Mouse (Mus musculus): ENCODE measurements around the gene Gsk3a. TPM values are rescaled to one million over a fixed set of nuclear protein-coding genes. Genes with fewer than 3 reads are reported as not detected.

Gsk3a gene
- polyA plus RNA-seq, 1 experiment from 2014 or later: 6.8 TPM

DNA sequence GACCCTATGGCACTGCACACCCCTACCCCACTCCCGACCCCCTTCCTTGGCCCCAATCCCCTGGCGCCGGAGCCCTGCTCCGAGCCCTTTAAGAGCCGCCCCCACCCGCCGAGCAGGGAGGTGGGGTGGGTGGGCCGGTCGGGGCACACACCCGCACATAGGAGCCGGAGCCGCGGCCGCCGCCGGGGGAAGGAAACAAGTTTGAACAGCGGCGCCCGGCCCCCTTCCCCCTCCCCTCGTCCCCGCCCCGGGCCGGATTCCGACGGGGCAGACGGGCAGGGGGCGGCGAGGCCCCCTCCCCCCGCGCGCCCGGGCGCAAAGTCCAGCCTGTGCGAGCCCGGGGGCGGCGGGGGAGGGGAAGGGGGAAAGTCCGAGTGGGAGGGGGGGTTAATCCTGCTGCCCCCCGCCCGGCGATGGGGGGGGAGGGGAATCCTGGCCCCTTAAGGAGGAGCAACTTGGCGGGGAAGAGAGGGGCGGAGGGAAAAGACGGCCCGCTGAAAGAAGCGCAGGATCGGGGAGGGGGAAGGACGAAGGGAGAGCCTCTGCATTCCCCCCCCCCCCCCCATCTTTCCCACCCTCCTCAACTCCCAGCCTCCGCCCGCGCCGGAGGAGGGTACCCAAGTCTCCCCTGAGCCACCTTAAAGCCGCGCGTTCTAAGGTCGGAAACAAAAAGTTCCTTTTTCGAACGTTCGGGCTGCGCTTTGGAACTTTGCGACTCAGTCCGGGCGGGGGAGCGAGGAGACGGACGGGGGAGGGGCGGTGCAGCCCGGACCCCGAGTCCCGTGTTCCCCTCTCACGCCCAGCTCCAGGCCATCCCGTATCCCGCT, 11.9 kb upstream of the Gsk3a start:
- Histone ChIP-seq H3K4me3 (ENCODE audit: low read depth, low read length) (peak overlapping the region; percentile 93), H3K4me2 (replicated peaks; ENCODE audit: low read depth, low read length) (peak overlapping the region; percentile 79), H3K9me3 (ENCODE audit: low read length) (no peaks in the 10 kb centered on the region), H3K27ac (ENCODE audit: low read length) (peak overlapping the region; percentile 99), H3K36me3 (ENCODE audit: insufficient read depth, low read length) (peaks cover 4% of the 10 kb centered on the region), H3K9ac (replicated peaks; ENCODE audit: low read depth) (peak overlapping the region; percentile 91), H3K4me1 (ENCODE audit: insufficient read depth, low read depth, low read length) (peaks cover 29% of the 10 kb centered on the region), H3K27me3 (replicated peaks; ENCODE audit: insufficient read depth, low read length) (no peaks in the 10 kb centered on the region)
- ATAC-seq (peak; percentile 59), DNase-seq (ENCODE audit: low spot score) (peak; percentile 92)
- under 1% methylated on average over 18 of the region's 73 CpGs for WGBS
- no peak for TF ChIP-seq CTCF (IDR thresholded peaks at IDR 0.05)
- TF ChIP-seq EP300 (IDR thresholded peaks at IDR 0.05): no peak

DNA sequence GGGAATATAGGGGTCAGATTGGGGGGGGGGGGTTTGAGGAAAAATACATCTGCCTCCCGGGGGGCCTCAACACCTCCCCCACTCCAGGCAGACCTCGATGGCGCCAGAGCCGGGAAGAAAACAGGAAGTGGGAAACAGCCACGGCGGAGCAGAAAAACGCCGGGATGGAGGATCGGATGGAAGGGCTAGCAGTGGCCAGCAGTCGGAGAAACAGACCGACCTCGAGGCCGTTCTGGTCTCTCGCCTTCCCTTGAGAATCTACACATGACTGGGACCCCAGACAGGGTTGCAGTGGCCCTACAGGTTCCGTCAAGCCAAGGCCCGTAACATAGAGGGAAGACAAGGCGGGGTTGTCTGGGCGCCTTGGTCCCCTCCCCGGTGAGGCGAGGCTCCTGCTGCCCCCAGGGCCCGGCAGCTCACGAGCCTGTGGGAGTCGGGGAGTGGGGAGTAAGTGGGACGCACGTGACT, 11.2 kb upstream of the Gsk3a start:
- H3K4me3 ChIP-seq (ENCODE audit: low read depth, low read length): peak overlapping the region; percentile 93
- DNase-seq (ENCODE audit: low spot score): peak; percentile 49
- H3K9ac ChIP-seq (replicated peaks; ENCODE audit: low read depth): peak overlapping the region; percentile 91
- peak; percentile 2 for ATAC-seq
- H3K36me3 ChIP-seq (ENCODE audit: insufficient read depth, low read length): peaks cover 4% of the 10 kb centered on the region
- peak overlapping the region; percentile 79 for H3K4me2 ChIP-seq (replicated peaks; ENCODE audit: low read depth, low read length)
- no peaks in the 10 kb centered on the region for H3K27me3 ChIP-seq (replicated peaks; ENCODE audit: insufficient read depth, low read length)
- peak overlapping the region; percentile 99 for H3K27ac ChIP-seq (ENCODE audit: low read length)
- H3K9me3 ChIP-seq (ENCODE audit: low read length): no peaks in the 10 kb centered on the region
- TF ChIP-seq CTCF (IDR thresholded peaks at IDR 0.05) (no peak), EP300 (IDR thresholded peaks at IDR 0.05) (0 out of 2 replicates have a peak, but pooled peaks have one; percentile 10)
- WGBS: under 1% methylated on average over 25 of the region's 25 CpGs
- H3K4me1 ChIP-seq (ENCODE audit: insufficient read depth, low read depth, low read length): peaks cover 29% of the 10 kb centered on the region

DNA sequence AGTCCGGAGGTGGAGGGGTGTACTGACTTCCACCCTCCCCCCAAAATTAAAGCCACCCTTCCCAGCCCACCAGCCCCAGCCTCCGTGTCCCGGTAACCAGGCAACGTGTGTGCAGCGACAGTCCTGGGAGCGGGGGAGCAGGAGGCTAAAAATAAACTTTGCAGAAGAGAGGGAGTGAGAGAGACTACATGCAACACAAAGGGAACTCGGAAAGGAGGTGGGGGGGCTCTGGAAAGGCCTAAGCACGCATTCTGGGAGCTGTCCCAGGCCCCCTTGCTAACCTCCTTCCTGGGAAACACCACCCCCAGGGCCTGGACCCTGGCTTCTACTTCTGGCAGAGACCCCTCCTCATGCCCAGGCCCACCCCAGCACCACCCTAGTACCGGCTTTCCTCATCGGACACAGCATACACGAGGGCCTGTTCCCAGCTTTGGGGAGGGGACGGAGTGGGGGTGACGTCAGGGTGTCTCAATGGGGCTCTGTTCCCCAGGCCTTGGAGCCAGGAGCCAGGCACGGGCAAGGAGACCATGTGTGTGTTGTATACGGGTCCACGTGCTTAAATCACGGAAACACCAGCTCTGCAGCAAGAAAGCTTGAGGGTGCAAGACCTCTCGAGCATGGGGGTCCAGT, 10.5 kb upstream of the Gsk3a start:
- no peak for TF ChIP-seq EP300 (IDR thresholded peaks at IDR 0.05)
- TF ChIP-seq CTCF (IDR thresholded peaks at IDR 0.05): no peak
- ATAC-seq: no peak
- 1% methylated on average over 18 of the region's 18 CpGs for WGBS
- Histone ChIP-seq H3K9ac (replicated peaks; ENCODE audit: low read depth) (peak overlapping the region; percentile 91), H3K27ac (ENCODE audit: low read length) (peak overlapping the region; percentile 99), H3K4me3 (ENCODE audit: low read depth, low read length) (peak overlapping the region; percentile 93), H3K27me3 (replicated peaks; ENCODE audit: insufficient read depth, low read length) (no peaks in the 10 kb centered on the region), H3K36me3 (ENCODE audit: insufficient read depth, low read length) (peaks cover 4% of the 10 kb centered on the region), H3K4me1 (ENCODE audit: insufficient read depth, low read depth, low read length) (peaks cover 29% of the 10 kb centered on the region), H3K9me3 (ENCODE audit: low read length) (no peaks in the 10 kb centered on the region), H3K4me2 (replicated peaks; ENCODE audit: low read depth, low read length) (peak overlapping the region; percentile 79)
- peak; percentile 63 for DNase-seq (ENCODE audit: low spot score)

- H3K4me1 ChIP-seq (ENCODE audit: insufficient read depth, low read depth, low read length): peaks cover 29% of the 10 kb centered on the region
- TF ChIP-seq CTCF (IDR thresholded peaks at IDR 0.05): no peak
- no peak for TF ChIP-seq EP300 (IDR thresholded peaks at IDR 0.05)
- H3K27me3 ChIP-seq (replicated peaks; ENCODE audit: insufficient read depth, low read length): no peaks in the 10 kb centered on the region
- ATAC-seq: no peak
- WGBS: 6% methylated on average over 3 of the region's 3 CpGs
- H3K27ac ChIP-seq (ENCODE audit: low read length): peak overlapping the region; percentile 99; the same call in 1 of the 2 replicates
- H3K9ac ChIP-seq (replicated peaks; ENCODE audit: low read depth): peak overlapping the region; percentile 91; the same call in 1 of the 2 replicates
- peak overlapping the region; percentile 93 for H3K4me3 ChIP-seq (ENCODE audit: low read depth, low read length)
- H3K4me2 ChIP-seq (replicated peaks; ENCODE audit: low read depth, low read length): peak overlapping the region; percentile 79
- H3K9me3 ChIP-seq (ENCODE audit: low read length): no peaks in the 10 kb centered on the region
- DNase-seq (ENCODE audit: low spot score): no peak
- peaks cover 4% of the 10 kb centered on the region for H3K36me3 ChIP-seq (ENCODE audit: insufficient read depth, low read length)
Observed at GRCm38 (mm10) chr7:25247498-25247897, 9.8 kb upstream of the Gsk3a start.

DNA sequence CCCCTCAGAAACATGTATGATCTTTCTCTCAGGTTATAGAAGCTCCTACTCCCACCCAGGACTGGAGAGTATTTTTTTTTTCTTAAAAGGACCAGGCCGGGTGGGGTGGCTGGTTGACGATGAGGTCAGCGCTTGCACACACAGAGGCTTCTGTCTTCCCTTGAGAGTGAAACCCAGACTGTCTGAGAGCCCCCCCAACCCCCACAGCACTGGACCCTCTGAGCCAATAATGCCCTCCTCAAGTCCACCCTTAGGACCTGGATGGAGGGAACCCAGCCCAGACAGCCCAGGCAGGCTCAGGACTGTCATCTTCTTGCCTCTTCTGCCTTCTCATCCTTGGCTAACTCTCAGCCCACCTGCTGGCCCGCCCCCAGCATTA, 9.1 kb upstream of the Gsk3a start:
- no peaks in the 10 kb centered on the region for H3K9me3 ChIP-seq (ENCODE audit: low read length)
- peak overlapping the region; percentile 79 for H3K4me2 ChIP-seq (replicated peaks; ENCODE audit: low read depth, low read length)
- H3K27me3 ChIP-seq (replicated peaks; ENCODE audit: insufficient read depth, low read length): no peaks in the 10 kb centered on the region
- H3K36me3 ChIP-seq (ENCODE audit: insufficient read depth, low read length): peaks cover 4% of the 10 kb centered on the region
- peak overlapping the region; percentile 99 for H3K27ac ChIP-seq (ENCODE audit: low read length)
- peaks cover 26% of the 10 kb centered on the region for H3K4me1 ChIP-seq (ENCODE audit: insufficient read depth, low read depth, low read length)
- H3K9ac ChIP-seq (replicated peaks; ENCODE audit: low read depth): no peak overlapping the region; the same call in 1 of the 2 replicates
- ATAC-seq (no peak), DNase-seq (ENCODE audit: low spot score) (peak; percentile 44)
- TF ChIP-seq CTCF (IDR thresholded peaks at IDR 0.05) (no peak), EP300 (IDR thresholded peaks at IDR 0.05) (no peak)
- H3K4me3 ChIP-seq (ENCODE audit: low read depth, low read length): peak overlapping the region; percentile 93
- WGBS: 27% methylated on average over 4 of the region's 4 CpGs

- H3K9me3 ChIP-seq (ENCODE audit: low read length): no peaks in the 10 kb centered on the region
- peaks cover 4% of the 10 kb centered on the region for H3K36me3 ChIP-seq (ENCODE audit: insufficient read depth, low read length)
- H3K4me2 ChIP-seq (replicated peaks; ENCODE audit: low read depth, low read length): peak overlapping the region; percentile 79
- peak overlapping the region; percentile 32; the same call in 1 of the 2 replicates for H3K9ac ChIP-seq (replicated peaks; ENCODE audit: low read depth)
- H3K27me3 ChIP-seq (replicated peaks; ENCODE audit: insufficient read depth, low read length): no peaks in the 10 kb centered on the region
- H3K4me1 ChIP-seq (ENCODE audit: insufficient read depth, low read depth, low read length): peaks cover 26% of the 10 kb centered on the region
- 33% methylated on average over 19 of the region's 20 CpGs for WGBS
- TF ChIP-seq CTCF (IDR thresholded peaks at IDR 0.05) (no peak), EP300 (IDR thresholded peaks at IDR 0.05) (no peak)
- ATAC-seq (no peak), DNase-seq (ENCODE audit: low spot score) (no peak)
- peak overlapping the region; percentile 99 for H3K27ac ChIP-seq (ENCODE audit: low read length)
- H3K4me3 ChIP-seq (ENCODE audit: low read depth, low read length): peak overlapping the region; percentile 93; the same call in 1 of the 2 replicates
Observed at GRCm38 (mm10) chr7:25246079-25246758, 8.6 kb upstream of the Gsk3a start.
